Mouse (Mus musculus): ENCODE measurements around the gene Abcc9. TPM values are rescaled to one million over a fixed set of nuclear protein-coding genes. Genes with fewer than 3 reads are reported as not detected.
"Not testable (repeated sequence)": the region's sequence is repeated elsewhere in the genome, so short reads cannot be mapped to it uniquely, and the experiment has no call there.

Gene Abcc9
- polyA plus RNA-seq, 1 experiment from 2014 or later: 2.1 TPM

- Histone ChIP-seq H3K27ac (ENCODE audit: low read length) (no peak overlapping the region), H3K27me3 (ENCODE audit: control insufficient read depth, insufficient read depth, low read depth, low read length) (no peaks in the 10 kb centered on the region), H3K9me3 (replicated peaks; ENCODE audit: control insufficient read depth, low read length) (no peaks in the 10 kb centered on the region), H3K4me2 (ENCODE audit: low read depth, low read length) (no peak overlapping the region), H3K4me3 (ENCODE audit: low read depth, low read length) (no peak overlapping the region), H3K4me1 (ENCODE audit: control insufficient read depth, low read depth, low read length) (no peaks in the 10 kb centered on the region), H3K36me3 (ENCODE audit: control insufficient read depth, insufficient read depth) (no peaks in the 10 kb centered on the region), H3K9ac (ENCODE audit: low read depth, low read length) (no peak overlapping the region)
- WGBS (ENCODE audit: insufficient replicate concordance): 74% methylated on average over 11 of the region's 11 CpGs
- ATAC-seq (ENCODE audit: low read depth): no peak
These were observed 12.4 kb downstream of the Abcc9 start for GRCm38 (mm10) chr6:142689673-142690072.

- ATAC-seq (ENCODE audit: low read depth): no peak
- H3K9me3 ChIP-seq (replicated peaks; ENCODE audit: control insufficient read depth, low read length): no peaks in the 10 kb centered on the region
- H3K9ac ChIP-seq (ENCODE audit: low read depth, low read length): no peak overlapping the region
- no peak overlapping the region for H3K27ac ChIP-seq (ENCODE audit: low read length)
- H3K4me2 ChIP-seq (ENCODE audit: low read depth, low read length): no peak overlapping the region
- no peaks in the 10 kb centered on the region for H3K27me3 ChIP-seq (ENCODE audit: control insufficient read depth, insufficient read depth, low read depth, low read length)
- H3K36me3 ChIP-seq (ENCODE audit: control insufficient read depth, insufficient read depth): no peaks in the 10 kb centered on the region
- no peaks in the 10 kb centered on the region for H3K4me1 ChIP-seq (ENCODE audit: control insufficient read depth, low read depth, low read length)
- H3K4me3 ChIP-seq (ENCODE audit: low read depth, low read length): no peak overlapping the region
- WGBS (ENCODE audit: insufficient replicate concordance): 60% methylated on average over 7 of the region's 7 CpGs
These were observed 19.0 kb downstream of the Abcc9 start for GRCm38 (mm10) chr6:142682985-142683691.

GRCm38 (mm10) chr6:142670021-142670420 lies 32.1 kb downstream of the Abcc9 start:
- no peak overlapping the region for H3K27ac ChIP-seq (ENCODE audit: low read length)
- H3K36me3 ChIP-seq (ENCODE audit: control insufficient read depth, insufficient read depth): no peaks in the 10 kb centered on the region
- H3K9me3 ChIP-seq (replicated peaks; ENCODE audit: control insufficient read depth, low read length): no peaks in the 10 kb centered on the region
- no peak overlapping the region for H3K4me2 ChIP-seq (ENCODE audit: low read depth, low read length)
- no peak overlapping the region for H3K4me3 ChIP-seq (ENCODE audit: low read depth, low read length)
- H3K4me1 ChIP-seq (ENCODE audit: control insufficient read depth, low read depth, low read length): no peaks in the 10 kb centered on the region
- ATAC-seq (ENCODE audit: low read depth): no peak
- H3K27me3 ChIP-seq (ENCODE audit: control insufficient read depth, insufficient read depth, low read depth, low read length): no peaks in the 10 kb centered on the region
- H3K9ac ChIP-seq (ENCODE audit: low read depth, low read length): no peak overlapping the region
- 74% methylated on average over 2 of the region's 2 CpGs for WGBS (ENCODE audit: insufficient replicate concordance)

- H3K9ac ChIP-seq (ENCODE audit: low read depth, low read length): no peak overlapping the region
- 70% methylated on average over 6 of the region's 6 CpGs for WGBS (ENCODE audit: insufficient replicate concordance)
- no peak overlapping the region for H3K27ac ChIP-seq (ENCODE audit: low read length)
- no peak overlapping the region for H3K4me3 ChIP-seq (ENCODE audit: low read depth, low read length)
- ATAC-seq (ENCODE audit: low read depth): no peak
- H3K27me3 ChIP-seq (ENCODE audit: control insufficient read depth, insufficient read depth, low read depth, low read length): no peaks in the 10 kb centered on the region
- no peaks in the 10 kb centered on the region for H3K4me1 ChIP-seq (ENCODE audit: control insufficient read depth, low read depth, low read length)
- no peaks in the 10 kb centered on the region for H3K36me3 ChIP-seq (ENCODE audit: control insufficient read depth, insufficient read depth)
- H3K9me3 ChIP-seq (replicated peaks; ENCODE audit: control insufficient read depth, low read length): no peaks in the 10 kb centered on the region
- H3K4me2 ChIP-seq (ENCODE audit: low read depth, low read length): no peak overlapping the region
These were observed 32.8 kb downstream of the Abcc9 start for GRCm38 (mm10) chr6:142669343-142669742.

- H3K27me3 ChIP-seq (ENCODE audit: control insufficient read depth, insufficient read depth, low read depth, low read length): no peaks in the 10 kb centered on the region
- no peaks in the 10 kb centered on the region for H3K36me3 ChIP-seq (ENCODE audit: control insufficient read depth, insufficient read depth)
- no peak for ATAC-seq (ENCODE audit: low read depth)
- H3K27ac ChIP-seq (ENCODE audit: low read length): no peak overlapping the region
- no peaks in the 10 kb centered on the region for H3K9me3 ChIP-seq (replicated peaks; ENCODE audit: control insufficient read depth, low read length)
- no peaks in the 10 kb centered on the region for H3K4me1 ChIP-seq (ENCODE audit: control insufficient read depth, low read depth, low read length)
- H3K4me2 ChIP-seq (ENCODE audit: low read depth, low read length): no peak overlapping the region
- H3K9ac ChIP-seq (ENCODE audit: low read depth, low read length): no peak overlapping the region
- no peak overlapping the region for H3K4me3 ChIP-seq (ENCODE audit: low read depth, low read length)
- WGBS (ENCODE audit: insufficient replicate concordance): 61% methylated on average over 6 of the region's 6 CpGs
These were observed 33.3 kb downstream of the Abcc9 start for GRCm38 (mm10) chr6:142668831-142669230.

GRCm38 (mm10) chr6:142668419-142668766 lies 33.7 kb downstream of the Abcc9 start:
- Histone ChIP-seq H3K9me3 (replicated peaks; ENCODE audit: control insufficient read depth, low read length) (no peaks in the 10 kb centered on the region), H3K27ac (ENCODE audit: low read length) (no peak overlapping the region), H3K4me1 (ENCODE audit: control insufficient read depth, low read depth, low read length) (no peaks in the 10 kb centered on the region), H3K36me3 (ENCODE audit: control insufficient read depth, insufficient read depth) (no peaks in the 10 kb centered on the region), H3K4me3 (ENCODE audit: low read depth, low read length) (no peak overlapping the region), H3K9ac (ENCODE audit: low read depth, low read length) (no peak overlapping the region), H3K27me3 (ENCODE audit: control insufficient read depth, insufficient read depth, low read depth, low read length) (no peaks in the 10 kb centered on the region), H3K4me2 (ENCODE audit: low read depth, low read length) (no peak overlapping the region)
- 41% methylated on average over 1 of the region's 1 CpGs for WGBS (ENCODE audit: insufficient replicate concordance)
- ATAC-seq (ENCODE audit: low read depth): no peak

GRCm38 (mm10) chr6:142667701-142668418 lies 34.3 kb downstream of the Abcc9 start:
- no peaks in the 10 kb centered on the region for H3K27me3 ChIP-seq (ENCODE audit: control insufficient read depth, insufficient read depth, low read depth, low read length)
- H3K27ac ChIP-seq (ENCODE audit: low read length): no peak overlapping the region
- WGBS (ENCODE audit: insufficient replicate concordance): 49% methylated on average over 7 of the region's 7 CpGs
- no peaks in the 10 kb centered on the region for H3K4me1 ChIP-seq (ENCODE audit: control insufficient read depth, low read depth, low read length)
- H3K36me3 ChIP-seq (ENCODE audit: control insufficient read depth, insufficient read depth): no peaks in the 10 kb centered on the region
- H3K9ac ChIP-seq (ENCODE audit: low read depth, low read length): no peak overlapping the region
- ATAC-seq (ENCODE audit: low read depth): no peak
- no peaks in the 10 kb centered on the region for H3K9me3 ChIP-seq (replicated peaks; ENCODE audit: control insufficient read depth, low read length)
- H3K4me2 ChIP-seq (ENCODE audit: low read depth, low read length): no peak overlapping the region
- H3K4me3 ChIP-seq (ENCODE audit: low read depth, low read length): no peak overlapping the region

GRCm38 (mm10) chr6:142662056-142662455 lies 40.1 kb downstream of the Abcc9 start:
- not testable (repeated sequence) for H3K4me2 ChIP-seq (ENCODE audit: low read depth, low read length); ATAC-seq (ENCODE audit: low read depth); H3K9ac ChIP-seq (ENCODE audit: low read depth, low read length); H3K4me1 ChIP-seq (ENCODE audit: control insufficient read depth, low read depth, low read length); H3K4me3 ChIP-seq (ENCODE audit: low read depth, low read length); H3K9me3 ChIP-seq (replicated peaks; ENCODE audit: control insufficient read depth, low read length); H3K27ac ChIP-seq (ENCODE audit: low read length); H3K27me3 ChIP-seq (ENCODE audit: control insufficient read depth, insufficient read depth, low read depth, low read length); H3K36me3 ChIP-seq (ENCODE audit: control insufficient read depth, insufficient read depth)
- WGBS (ENCODE audit: insufficient replicate concordance): 80% methylated on average over 3 of the region's 3 CpGs

- 36% methylated on average over 5 of the region's 5 CpGs for WGBS (ENCODE audit: insufficient replicate concordance)
- Histone ChIP-seq H3K4me3 (ENCODE audit: low read depth, low read length) (no peak overlapping the region), H3K4me1 (ENCODE audit: control insufficient read depth, low read depth, low read length) (no peaks in the 10 kb centered on the region), H3K27ac (ENCODE audit: low read length) (no peak overlapping the region), H3K4me2 (ENCODE audit: low read depth, low read length) (no peak overlapping the region), H3K36me3 (ENCODE audit: control insufficient read depth, insufficient read depth) (no peaks in the 10 kb centered on the region), H3K9ac (ENCODE audit: low read depth, low read length) (no peak overlapping the region), H3K27me3 (ENCODE audit: control insufficient read depth, insufficient read depth, low read depth, low read length) (no peaks in the 10 kb centered on the region), H3K9me3 (replicated peaks; ENCODE audit: control insufficient read depth, low read length) (no peaks in the 10 kb centered on the region)
- ATAC-seq (ENCODE audit: low read depth): no peak
These were observed 43.1 kb downstream of the Abcc9 start for GRCm38 (mm10) chr6:142659038-142659437.

All from liver, embryonic 16.5 days (tissue).